Mouse (Mus musculus) Patski (cell line): ENCODE measurements around the gene Tnfaip2. TPM values are rescaled to one million over a fixed set of nuclear protein-coding genes. Genes with fewer than 3 reads are reported as not detected.

Source experiments
- ATAC-seq: fragments of 100-300 bp; one replicate; pipeline ENCODE4 v1.8.0; 2021
- CTCF ChIA-PET: fragments of 350-600 bp; sonication (Branson Sonifier 250); formaldehyde crosslinking; loops from one replicate; lab custom pipeline; 2022; ENCODE audit warnings: inconsistent platforms; lab: Charles Lee
- POLR2A ChIA-PET: fragments of 350-600 bp; sonication (Branson Sonifier 250); formaldehyde crosslinking; loops from one replicate; lab custom pipeline; 2022; ENCODE audit warnings: antibody characterized with exemption, inconsistent platforms; lab: Charles Lee
- DNase-seq: peaks from one replicate; pipeline ENCODE4 v3.0.0-alpha.2; 2011; ENCODE audit warnings: low read depth, low spot score
- H3K27me3 ChIP-seq: fragments of 371-371 bp; one replicate; pipeline ENCODE4 v1.5.1; 2021
- CTCF ChIP-seq: fragments of 100-300 bp; IDR thresholded peaks from one replicate; pipeline ENCODE4 v1.5.1; 2021
- in situ Hi-C: fragments of 300-500 bp; cut with MboI; formaldehyde crosslinking; loops from 3 replicates; pipeline ENCODE4 v1.11.1; 2018; ENCODE audit warnings: low pct_unique_long_range_greater_than_20kb, mixed read lengths
- polyA plus RNA-seq: library from polyadenylated mRNA; unstranded; gene quantifications from one replicate; pipeline ENCODE4 v1.2.3, GENCODE M21; 2021

The Tnfaip2 gene
- polyA plus RNA-seq, 1 experiment from 2014 or later: 57.5 TPM

GRCm38 (mm10) chr12:111413300-111413699 is 29.0 kb upstream of the Tnfaip2 start:
- POLR2A ChIA-PET: no interaction called here
- in situ Hi-C loops: no loop called here
- CTCF ChIA-PET: interaction anchor here (0.9 to 1.6 kb wide), 3 partner anchors 12 to 56 kb away, joined by 3 to 4 read pairs (median 3); no protein-coding TSS in a partner anchor
- TF ChIP-seq CTCF: no peak
- ATAC-seq: peak; percentile 76
- no peaks in the 10 kb centered on the region for H3K27me3 ChIP-seq
- DNase-seq: no peak

- no peak for DNase-seq
- in situ Hi-C loops: loop anchor here (5.0 kb wide), 2 partner anchors 90 to 145 kb away; partner anchors contain the start of gene Amn
- ChIA-PET POLR2A (no interaction called here), CTCF (no interaction called here)
- no peaks in the 10 kb centered on the region for H3K27me3 ChIP-seq
- no peak for TF ChIP-seq CTCF
- no peak for ATAC-seq
These were observed 25.1 kb upstream of the Tnfaip2 start, which contains the start of gene Exoc3l4 for GRCm38 (mm10) chr12:111416921-111417779. Gene Exoc3l4 (plus strand): TSS chr12:111417017.

GRCm38 (mm10) chr12:111419918-111420317 is 22.4 kb upstream of the Tnfaip2 start:
- ChIA-PET POLR2A (interaction anchor here (1.1 kb wide), 1 partner anchor 12 kb away, joined by 4 read pairs; no protein-coding TSS in a partner anchor), CTCF (interaction anchor here (0.7 to 6.5 kb wide), 5 partner anchors 9 to 148 kb away, joined by 3 to 49 read pairs (median 5); no protein-coding TSS in a partner anchor)
- H3K27me3 ChIP-seq: no peaks in the 10 kb centered on the region
- DNase-seq: no peak
- in situ Hi-C loops: loop anchor here (5.0 kb wide), 2 partner anchors 87 to 148 kb away; partner anchors contain the start of gene Amn
- no peak for ATAC-seq
- no peak for TF ChIP-seq CTCF

- in situ Hi-C loops: no loop called here
- ChIA-PET CTCF (interaction anchor here (0.9 to 12.6 kb wide), 6 partner anchors 18 to 149 kb away, joined by 3 to 144 read pairs (median 4); no protein-coding TSS in a partner anchor), POLR2A (interaction anchor here (0.8 to 1.1 kb wide), 2 partner anchors 13 to 75 kb away, joined by 4 read pairs; no protein-coding TSS in a partner anchor)
- no peaks in the 10 kb centered on the region for H3K27me3 ChIP-seq
- no peak for DNase-seq
- no peak for TF ChIP-seq CTCF
- ATAC-seq: no peak
These were observed 21.1 kb upstream of the Tnfaip2 start for GRCm38 (mm10) chr12:111420946-111421709.

GRCm38 (mm10) chr12:111422852-111423251 is 19.4 kb upstream of the Tnfaip2 start:
- ChIA-PET POLR2A (no interaction called here), CTCF (interaction anchor here (1.1 to 12.6 kb wide), 4 partner anchors 21 to 83 kb away, joined by 4 to 144 read pairs (median 30); no protein-coding TSS in a partner anchor)
- ATAC-seq (no peak), DNase-seq (no peak)
- no peak for TF ChIP-seq CTCF
- in situ Hi-C loops: no loop called here
- H3K27me3 ChIP-seq: no peaks in the 10 kb centered on the region

GRCm38 (mm10) chr12:111423570-111424129 is 18.6 kb upstream of the Tnfaip2 start:
- no peaks in the 10 kb centered on the region for H3K27me3 ChIP-seq
- ATAC-seq (no peak), DNase-seq (no peak)
- POLR2A ChIA-PET: interaction anchor here (0.8 kb wide), 1 partner anchor 80 kb away, joined by 3 read pairs; no protein-coding TSS in a partner anchor
- CTCF ChIA-PET: interaction anchor here (2.2 to 12.6 kb wide), 5 partner anchors 34 to 82 kb away, joined by 10 to 144 read pairs (median 44); no protein-coding TSS in a partner anchor
- in situ Hi-C loops: no loop called here
- no peak for TF ChIP-seq CTCF

GRCm38 (mm10) chr12:111424547-111424946 is 17.7 kb upstream of the Tnfaip2 start:
- POLR2A ChIA-PET: interaction anchor here (0.8 to 1.0 kb wide), 2 partner anchors 80 to 113 kb away, joined by 3 read pairs; partner anchors contain the start of gene Eif5
- ATAC-seq: no peak
- CTCF ChIA-PET: interaction anchor here (1.1 to 12.6 kb wide), 12 partner anchors 13 to 81 kb away, joined by 3 to 144 read pairs (median 10); partner anchors contain the start of gene Gm266

GRCm38 (mm10) chr12:111425258-111425657 is 17.0 kb upstream of the Tnfaip2 start:
- CTCF ChIA-PET: interaction anchor here (0.7 to 12.6 kb wide), 23 partner anchors 12 to 111 kb away, joined by 3 to 144 read pairs (median 6); partner anchors contain the start of gene Gm266
- TF ChIP-seq CTCF: no peak
- in situ Hi-C loops: loop anchor here (5.0 kb wide), 1 partner anchor 42 kb away; no protein-coding TSS in a partner anchor
- ATAC-seq (no peak), DNase-seq (no peak)
- POLR2A ChIA-PET: interaction anchor here (1.0 kb wide), 1 partner anchor 112 kb away, joined by 3 read pairs; the partner anchor contains the start of gene Eif5
- H3K27me3 ChIP-seq: no peaks in the 10 kb centered on the region

More at GRCm38 (mm10) chr12:111424547-111424946, 17.7 kb upstream of the Tnfaip2 start:
- no peaks in the 10 kb centered on the region for H3K27me3 ChIP-seq
- in situ Hi-C loops: no loop called here
- TF ChIP-seq CTCF: no peak
- DNase-seq: no peak
